Mouse (Mus musculus) MEL-GATA-1-ER (cell line): Measurements from ENCODE around the gene Srxn1.

Experiments
- DNase-seq: peaks from one replicate; pipeline ENCODE4 v3.0.0-alpha.2; 2012; ENCODE audit warnings: low read depth; ENCODE audit errors: extremely low read depth

The Srxn1 gene

GRCm38 (mm10) chr2:152089581-152089980, 15.7 kb upstream of the Srxn1 start:
- no peak for DNase-seq

GRCm38 (mm10) chr2:152090486-152090885, 14.8 kb upstream of the Srxn1 start:
- no peak for DNase-seq

GRCm38 (mm10) chr2:152091342-152092056, 13.8 kb upstream of the Srxn1 start:
- DNase-seq, result no peak

GRCm38 (mm10) chr2:152092927-152093326, 12.4 kb upstream of the Srxn1 start:
- DNase-seq, result no peak

- no peak for DNase-seq
These were observed 11.9 kb upstream of the Srxn1 start for GRCm38 (mm10) chr2:152093356-152093792.

- DNase-seq, result no peak
These were observed 10.3 kb upstream of the Srxn1 start for GRCm38 (mm10) chr2:152094856-152095545.

- no peak for DNase-seq
These were observed 8.4 kb upstream of the Srxn1 start for GRCm38 (mm10) chr2:152096922-152097321.

- DNase-seq, result no peak
These were observed 7.4 kb upstream of the Srxn1 start for GRCm38 (mm10) chr2:152097916-152098315.

- no peak for DNase-seq
These were observed 5.8 kb upstream of the Srxn1 start for GRCm38 (mm10) chr2:152099538-152099937.

GRCm38 (mm10) chr2:152101761-152102160, 3.6 kb upstream of the Srxn1 start:
- DNase-seq, result no peak

- no peak for DNase-seq
These were observed 2.9 kb upstream of the Srxn1 start for GRCm38 (mm10) chr2:152102369-152102768.

- peak; percentile 24 for DNase-seq
These were observed 502 bp upstream of the Srxn1 start for GRCm38 (mm10) chr2:152104711-152105317.

- DNase-seq, result peak; percentile 10
These were observed 894 bp downstream of the Srxn1 start for GRCm38 (mm10) chr2:152106225-152106595.

- DNase-seq, result no peak
These were observed 1.3 kb downstream of the Srxn1 start for GRCm38 (mm10) chr2:152106597-152106996.

- DNase-seq, result no peak
These were observed 3.4 kb downstream of the Srxn1 start for GRCm38 (mm10) chr2:152108702-152109101.

GRCm38 (mm10) chr2:152109386-152109785, 4.1 kb downstream of the Srxn1 start:
- DNase-seq, result no peak

- no peak for DNase-seq
These were observed 6.0 kb downstream of the Srxn1 start for GRCm38 (mm10) chr2:152111311-152111710.

- DNase-seq, result peak; percentile 85
These were observed 6.6 kb downstream of the Srxn1 start for GRCm38 (mm10) chr2:152111920-152112319.

- DNase-seq, result no peak
These were observed 7.2 kb downstream of the Srxn1 start for GRCm38 (mm10) chr2:152112490-152112889.

GRCm38 (mm10) chr2:152112970-152113369, 7.7 kb downstream of the Srxn1 start:
- DNase-seq, result peak; percentile 62

GRCm38 (mm10) chr2:152114057-152114975, 9.0 kb downstream of the Srxn1 start:
- DNase-seq, result no peak
